Mouse (Mus musculus) neural tube, embryonic 10.5 days (tissue): ENCODE measurements around the gene Wls.

Experiments used
- DNase-seq: peaks from one replicate; pipeline ENCODE4 v3.0.0-alpha.2; 2017; ENCODE audit warnings: low spot score; ENCODE audit errors: extremely low spot score

The Wls gene

GRCm38 (mm10) chr3:159907329-159907728 is 67.9 kb downstream of the Wls start:
- DNase-seq = no peak

GRCm38 (mm10) chr3:159917328-159918090 is 78.0 kb downstream of the Wls start:
- no peak for DNase-seq
